Mouse (Mus musculus): ENCODE results near the gene Cobl. TPM values are rescaled to one million over a fixed set of nuclear protein-coding genes. Genes with fewer than 3 reads are reported as not detected.

The Cobl gene
- polyA plus RNA-seq, 1 experiment from 2014 or later = 5.6 TPM

DNA sequence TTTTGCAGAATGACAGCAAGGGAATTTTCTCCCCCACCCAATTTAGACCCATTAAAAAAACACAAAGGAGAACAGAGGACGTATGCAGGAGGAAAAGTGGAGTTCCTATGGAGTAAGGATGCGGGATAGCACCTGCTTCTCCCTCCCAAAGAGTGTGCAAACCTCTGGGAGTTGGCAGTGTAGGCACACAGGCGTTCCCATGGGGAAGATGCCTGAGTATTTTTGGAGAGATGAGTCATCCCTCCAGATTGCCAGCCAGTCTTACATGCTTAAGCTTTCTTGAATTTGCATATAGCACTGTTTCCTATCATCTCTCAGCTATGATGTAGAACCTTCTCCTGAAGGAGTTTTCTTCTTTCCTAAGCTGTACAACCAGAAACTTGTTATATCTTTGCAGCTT, 70.6 kb downstream of the Cobl start:
- no peaks in the 10 kb centered on the region for H3K4me1 ChIP-seq (ENCODE audit: control insufficient read depth, insufficient read depth, low read length)
- H3K27ac ChIP-seq (ENCODE audit: low read depth, low read length) = no peak overlapping the region
- ATAC-seq (ENCODE audit: insufficient read depth, low FRiP score, low TSS enrichment) (no peak), DNase-seq (ENCODE audit: low spot score) (no peak)
- no peaks in the 10 kb centered on the region for H3K9me3 ChIP-seq (ENCODE audit: control insufficient read depth, low read length)
- no peaks in the 10 kb centered on the region for H3K27me3 ChIP-seq (ENCODE audit: control insufficient read depth, insufficient read depth, low read length)
- H3K36me3 ChIP-seq (ENCODE audit: control insufficient read depth, insufficient read depth, low read length) = no peaks in the 10 kb centered on the region
- 72% methylated on average over 3 of the region's 3 CpGs for WGBS
- no peak overlapping the region for H3K4me2 ChIP-seq (ENCODE audit: low read depth)
- H3K9ac ChIP-seq (ENCODE audit: low read length) = no peak overlapping the region
- H3K4me3 ChIP-seq (ENCODE audit: low read depth, low read length) = no peak overlapping the region

DNA sequence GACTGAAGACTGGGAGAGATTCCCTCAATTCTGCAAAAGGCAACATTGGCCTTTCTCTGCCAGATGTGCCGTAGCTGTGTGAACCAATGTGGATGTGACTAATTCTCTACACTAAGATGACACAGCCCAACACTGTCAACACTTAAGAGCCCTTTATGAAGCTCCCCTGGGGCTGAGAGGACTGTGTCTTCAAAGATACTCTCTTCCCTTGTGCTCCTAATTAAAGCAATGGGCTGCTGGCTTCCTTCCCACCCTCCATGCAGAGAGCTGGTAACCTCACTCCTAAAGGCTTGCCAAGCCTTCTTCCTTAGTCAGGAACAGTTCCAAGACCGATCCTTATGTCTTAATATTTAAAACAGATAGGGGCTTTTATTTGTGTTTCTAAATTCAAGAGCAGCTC, 79.9 kb downstream of the Cobl start:
- Histone ChIP-seq H3K36me3 (ENCODE audit: control insufficient read depth, insufficient read depth, low read length) (no peaks in the 10 kb centered on the region), H3K4me1 (ENCODE audit: control insufficient read depth, insufficient read depth, low read length) (no peaks in the 10 kb centered on the region), H3K27me3 (ENCODE audit: control insufficient read depth, insufficient read depth, low read length) (no peaks in the 10 kb centered on the region), H3K9me3 (ENCODE audit: control insufficient read depth, low read length) (no peaks in the 10 kb centered on the region), H3K4me3 (ENCODE audit: low read depth, low read length) (no peak overlapping the region), H3K27ac (ENCODE audit: low read depth, low read length) (no peak overlapping the region), H3K9ac (ENCODE audit: low read length) (no peak overlapping the region), H3K4me2 (ENCODE audit: low read depth) (no peak overlapping the region)
- WGBS = 77% methylated on average over 2 of the region's 2 CpGs
- DNase-seq (ENCODE audit: low spot score) (no peak), ATAC-seq (ENCODE audit: insufficient read depth, low FRiP score, low TSS enrichment) (no peak)

DNA sequence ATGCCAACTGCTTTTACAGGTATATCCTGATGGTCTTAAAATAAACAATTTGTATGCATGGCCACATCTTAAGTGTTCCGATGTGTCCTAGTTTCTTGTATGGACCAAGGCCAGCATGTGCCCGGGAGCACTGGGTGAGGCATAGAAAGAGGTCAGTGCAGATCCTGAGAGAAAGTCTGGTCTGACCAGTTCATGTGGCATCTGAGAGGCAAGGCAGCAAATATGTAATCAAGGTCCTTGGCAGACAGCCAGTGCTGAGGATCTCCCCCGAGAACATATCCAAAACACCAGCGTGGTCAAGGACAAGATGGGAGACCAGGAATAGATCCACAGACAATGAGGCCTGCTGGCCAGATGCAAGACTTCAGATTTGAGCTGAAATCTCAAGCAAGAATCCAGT, 81.8 kb downstream of the Cobl start:
- ATAC-seq (ENCODE audit: insufficient read depth, low FRiP score, low TSS enrichment) = no peak
- no peak overlapping the region for H3K4me3 ChIP-seq (ENCODE audit: low read depth, low read length)
- H3K27me3 ChIP-seq (ENCODE audit: control insufficient read depth, insufficient read depth, low read length) = no peaks in the 10 kb centered on the region
- DNase-seq (ENCODE audit: low spot score) = no peak
- no peaks in the 10 kb centered on the region for H3K4me1 ChIP-seq (ENCODE audit: control insufficient read depth, insufficient read depth, low read length)
- H3K36me3 ChIP-seq (ENCODE audit: control insufficient read depth, insufficient read depth, low read length) = no peaks in the 10 kb centered on the region
- WGBS = 91% methylated on average over 4 of the region's 4 CpGs
- H3K9me3 ChIP-seq (ENCODE audit: control insufficient read depth, low read length) = no peaks in the 10 kb centered on the region
- no peak overlapping the region for H3K4me2 ChIP-seq (ENCODE audit: low read depth)
- no peak overlapping the region for H3K27ac ChIP-seq (ENCODE audit: low read depth, low read length)
- no peak overlapping the region for H3K9ac ChIP-seq (ENCODE audit: low read length)

DNA sequence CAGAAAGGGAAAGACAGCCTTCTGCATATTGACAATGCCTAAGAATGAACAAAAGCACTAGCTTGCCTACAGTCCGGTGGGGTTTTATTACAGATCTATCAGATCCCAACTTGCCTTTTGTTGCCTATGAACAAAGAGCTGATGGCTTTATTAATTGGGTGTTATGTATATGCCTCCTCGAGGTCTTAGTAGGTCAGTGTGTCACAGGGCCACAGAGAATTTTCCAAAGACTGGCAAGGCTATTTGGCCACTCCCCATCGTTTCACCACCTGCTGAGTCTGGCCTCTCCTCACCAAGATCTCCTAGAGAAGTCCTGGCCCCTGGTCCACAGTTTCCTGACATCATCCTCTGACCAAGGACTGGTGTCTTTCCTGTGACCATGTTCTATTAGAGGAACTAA, 83.7 kb downstream of the Cobl start:
- H3K4me3 ChIP-seq (ENCODE audit: low read depth, low read length) = no peak overlapping the region
- no peak overlapping the region for H3K4me2 ChIP-seq (ENCODE audit: low read depth)
- no peaks in the 10 kb centered on the region for H3K4me1 ChIP-seq (ENCODE audit: control insufficient read depth, insufficient read depth, low read length)
- no peaks in the 10 kb centered on the region for H3K36me3 ChIP-seq (ENCODE audit: control insufficient read depth, insufficient read depth, low read length)
- no peak overlapping the region for H3K9ac ChIP-seq (ENCODE audit: low read length)
- ATAC-seq (ENCODE audit: insufficient read depth, low FRiP score, low TSS enrichment) (no peak), DNase-seq (ENCODE audit: low spot score) (no peak)
- H3K27me3 ChIP-seq (ENCODE audit: control insufficient read depth, insufficient read depth, low read length) = no peaks in the 10 kb centered on the region
- no peak overlapping the region for H3K27ac ChIP-seq (ENCODE audit: low read depth, low read length)
- 43% methylated on average over 3 of the region's 3 CpGs for WGBS
- no peaks in the 10 kb centered on the region for H3K9me3 ChIP-seq (ENCODE audit: control insufficient read depth, low read length)

DNA sequence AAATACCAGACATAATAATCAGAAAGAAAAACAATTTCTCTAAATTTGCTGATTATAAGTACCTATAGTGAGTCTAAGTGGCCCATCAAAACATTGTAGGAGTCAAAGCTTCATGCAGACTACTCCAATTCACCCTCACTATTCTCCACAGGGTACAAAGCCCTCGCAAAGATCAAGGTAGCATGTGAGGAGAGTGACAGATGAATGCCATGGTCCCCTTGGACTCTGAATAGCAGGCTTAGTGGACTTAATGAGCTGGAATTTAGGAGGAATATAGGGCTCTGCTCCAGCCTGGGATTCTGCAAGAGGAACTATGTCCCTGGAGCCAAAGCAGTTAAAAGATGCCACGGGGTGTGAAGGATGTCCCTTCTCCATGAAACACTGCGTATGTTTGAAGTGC, 88.1 kb downstream of the Cobl start:
- H3K4me1 ChIP-seq (ENCODE audit: control insufficient read depth, insufficient read depth, low read length) = no peaks in the 10 kb centered on the region
- 53% methylated on average over 3 of the region's 3 CpGs for WGBS
- H3K36me3 ChIP-seq (ENCODE audit: control insufficient read depth, insufficient read depth, low read length) = no peaks in the 10 kb centered on the region
- no peak overlapping the region for H3K4me2 ChIP-seq (ENCODE audit: low read depth)
- DNase-seq (ENCODE audit: low spot score) = no peak
- no peaks in the 10 kb centered on the region for H3K27me3 ChIP-seq (ENCODE audit: control insufficient read depth, insufficient read depth, low read length)
- H3K27ac ChIP-seq (ENCODE audit: low read depth, low read length) = no peak overlapping the region
- ATAC-seq (ENCODE audit: insufficient read depth, low FRiP score, low TSS enrichment) = no peak
- no peak overlapping the region for H3K4me3 ChIP-seq (ENCODE audit: low read depth, low read length)
- H3K9me3 ChIP-seq (ENCODE audit: control insufficient read depth, low read length) = no peaks in the 10 kb centered on the region
- H3K9ac ChIP-seq (ENCODE audit: low read length) = no peak overlapping the region

DNA sequence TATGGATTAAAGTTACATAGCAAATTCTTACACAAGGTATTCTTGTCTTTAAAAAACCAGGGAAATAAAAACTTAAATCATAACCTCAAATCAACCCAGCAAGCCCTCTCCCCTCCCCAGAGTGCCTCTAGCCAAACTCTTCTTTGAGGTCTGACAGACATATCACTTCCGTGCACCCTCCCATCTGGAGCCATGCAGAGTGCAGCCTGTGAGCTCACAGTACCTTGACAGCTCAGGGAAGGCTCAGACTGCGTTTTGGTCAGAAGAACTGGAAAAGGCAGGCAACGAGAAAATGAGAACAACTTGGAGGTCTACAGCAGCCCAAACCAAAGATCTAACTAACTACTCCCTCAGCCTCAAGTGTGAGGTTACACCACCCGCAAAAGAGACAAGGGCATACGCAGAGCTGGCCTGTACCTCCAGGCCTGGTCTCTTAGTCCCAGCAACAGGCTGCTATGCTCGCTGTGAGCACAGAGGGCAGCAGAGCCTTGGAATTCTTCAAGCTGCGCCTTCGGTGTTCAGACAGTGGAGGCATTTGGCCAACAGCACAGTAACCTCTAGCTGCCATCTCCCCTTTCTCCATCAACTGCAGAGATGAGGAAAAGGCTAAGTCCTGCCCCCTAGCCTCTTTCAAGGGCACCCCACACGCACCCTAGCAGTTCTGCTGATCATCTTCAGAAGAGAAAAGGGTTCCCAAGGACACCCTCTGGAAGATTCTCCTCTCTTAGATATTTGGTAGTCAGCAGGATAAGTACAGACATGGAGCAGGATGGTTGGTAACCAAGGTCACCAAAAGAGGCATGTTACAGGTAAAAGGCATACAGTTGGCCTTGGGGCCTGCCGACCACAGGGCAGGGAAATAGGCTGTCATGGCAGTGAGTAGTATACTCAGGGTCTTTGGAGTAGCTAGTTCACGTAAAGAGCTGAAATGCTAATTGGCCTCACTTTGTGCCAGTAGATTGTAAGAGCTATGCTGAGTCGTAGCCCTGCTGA, 91.4 kb downstream of the Cobl start:
- Histone ChIP-seq H3K27ac (ENCODE audit: low read depth, low read length) (no peak overlapping the region), H3K4me2 (ENCODE audit: low read depth) (no peak overlapping the region), H3K4me3 (ENCODE audit: low read depth, low read length) (no peak overlapping the region), H3K9ac (ENCODE audit: low read length) (no peak overlapping the region), H3K9me3 (ENCODE audit: control insufficient read depth, low read length) (no peaks in the 10 kb centered on the region), H3K4me1 (ENCODE audit: control insufficient read depth, insufficient read depth, low read length) (no peaks in the 10 kb centered on the region), H3K27me3 (ENCODE audit: control insufficient read depth, insufficient read depth, low read length) (no peaks in the 10 kb centered on the region), H3K36me3 (ENCODE audit: control insufficient read depth, insufficient read depth, low read length) (no peaks in the 10 kb centered on the region)
- DNase-seq (ENCODE audit: low spot score) = peak; percentile 82
- peak; percentile 89 for ATAC-seq (ENCODE audit: insufficient read depth, low FRiP score, low TSS enrichment)
- WGBS = 37% methylated on average over 12 of the region's 12 CpGs

DNA sequence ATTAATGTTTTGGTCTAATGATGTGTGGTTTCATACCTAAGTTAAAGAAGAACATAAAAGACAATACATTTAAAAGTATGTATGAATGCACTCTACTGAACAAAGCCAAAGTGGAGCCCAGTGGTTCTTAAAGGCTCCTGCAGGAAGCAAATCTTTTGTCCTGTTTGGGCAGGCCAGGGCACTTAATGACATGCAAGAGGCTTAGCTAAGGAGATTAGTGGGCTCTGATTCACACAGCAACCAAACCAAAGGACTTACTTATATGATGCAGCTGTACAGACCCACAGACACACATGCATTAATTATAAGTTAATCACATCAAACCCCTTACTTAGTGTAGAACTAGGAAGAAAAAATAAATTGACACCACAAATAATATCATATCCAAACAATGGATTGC, 93.8 kb downstream of the Cobl start:
- no peak overlapping the region for H3K4me3 ChIP-seq (ENCODE audit: low read depth, low read length)
- H3K9ac ChIP-seq (ENCODE audit: low read length) = no peak overlapping the region
- no peaks in the 10 kb centered on the region for H3K4me1 ChIP-seq (ENCODE audit: control insufficient read depth, insufficient read depth, low read length)
- H3K27ac ChIP-seq (ENCODE audit: low read depth, low read length) = no peak overlapping the region
- no peak overlapping the region for H3K4me2 ChIP-seq (ENCODE audit: low read depth)
- DNase-seq (ENCODE audit: low spot score) = no peak
- H3K9me3 ChIP-seq (ENCODE audit: control insufficient read depth, low read length) = no peaks in the 10 kb centered on the region
- H3K36me3 ChIP-seq (ENCODE audit: control insufficient read depth, insufficient read depth, low read length) = no peaks in the 10 kb centered on the region
- H3K27me3 ChIP-seq (ENCODE audit: control insufficient read depth, insufficient read depth, low read length) = no peaks in the 10 kb centered on the region
- ATAC-seq (ENCODE audit: insufficient read depth, low FRiP score, low TSS enrichment) = no peak

DNA sequence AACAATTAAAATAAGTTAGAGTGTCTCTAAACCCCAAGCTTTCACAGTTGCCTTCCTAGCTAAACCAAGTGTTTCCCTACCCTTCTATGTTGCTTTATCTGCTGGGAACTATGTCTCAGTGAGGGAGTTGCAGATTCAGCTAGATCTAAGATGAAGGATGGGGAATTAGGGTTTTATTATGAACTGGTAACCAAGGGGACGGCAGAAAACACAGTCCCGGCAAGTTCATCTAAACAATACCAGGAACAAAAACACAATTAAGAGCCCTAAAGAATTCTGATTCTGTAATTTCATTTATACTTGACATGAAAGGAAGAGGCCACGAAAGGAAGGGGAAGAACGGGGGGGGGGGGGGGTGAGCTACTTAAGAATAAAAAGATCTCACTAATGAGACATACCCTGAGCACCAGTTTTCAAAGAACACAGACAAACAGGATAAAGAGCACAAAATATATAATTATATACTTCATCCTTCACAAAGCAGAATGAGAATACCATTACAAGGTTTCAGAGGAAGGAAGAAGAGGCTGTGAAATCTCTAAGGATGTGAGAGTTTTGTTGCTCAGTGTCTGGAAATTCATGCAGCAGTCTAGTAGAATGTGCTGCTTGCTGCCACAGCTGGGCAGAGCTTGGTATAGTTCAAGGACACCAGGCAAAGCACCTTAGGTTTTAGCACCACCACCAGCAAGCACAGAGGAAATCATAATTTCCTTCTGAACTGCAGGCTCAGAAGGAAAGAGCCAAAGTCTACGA, 97.2 kb downstream of the Cobl start:
- 77% methylated on average over 5 of the region's 5 CpGs for WGBS
- Histone ChIP-seq H3K4me2 (ENCODE audit: low read depth) (no peak overlapping the region), H3K9ac (ENCODE audit: low read length) (no peak overlapping the region), H3K4me1 (ENCODE audit: control insufficient read depth, insufficient read depth, low read length) (no peaks in the 10 kb centered on the region), H3K36me3 (ENCODE audit: control insufficient read depth, insufficient read depth, low read length) (no peaks in the 10 kb centered on the region), H3K9me3 (ENCODE audit: control insufficient read depth, low read length) (no peaks in the 10 kb centered on the region), H3K4me3 (ENCODE audit: low read depth, low read length) (no peak overlapping the region), H3K27ac (ENCODE audit: low read depth, low read length) (no peak overlapping the region), H3K27me3 (ENCODE audit: control insufficient read depth, insufficient read depth, low read length) (no peaks in the 10 kb centered on the region)
- no peak for ATAC-seq (ENCODE audit: insufficient read depth, low FRiP score, low TSS enrichment)
- no peak for DNase-seq (ENCODE audit: low spot score)
